Mouse (Mus musculus): Measurements from ENCODE around the gene Nphp1. TPM values are rescaled to one million over a fixed set of nuclear protein-coding genes. Genes with fewer than 3 reads are reported as not detected.

The Nphp1 gene
- total and polyA plus RNA-seq, 2 experiments from 2014 or later, result 8.9 to 21.3 TPM

DNA sequence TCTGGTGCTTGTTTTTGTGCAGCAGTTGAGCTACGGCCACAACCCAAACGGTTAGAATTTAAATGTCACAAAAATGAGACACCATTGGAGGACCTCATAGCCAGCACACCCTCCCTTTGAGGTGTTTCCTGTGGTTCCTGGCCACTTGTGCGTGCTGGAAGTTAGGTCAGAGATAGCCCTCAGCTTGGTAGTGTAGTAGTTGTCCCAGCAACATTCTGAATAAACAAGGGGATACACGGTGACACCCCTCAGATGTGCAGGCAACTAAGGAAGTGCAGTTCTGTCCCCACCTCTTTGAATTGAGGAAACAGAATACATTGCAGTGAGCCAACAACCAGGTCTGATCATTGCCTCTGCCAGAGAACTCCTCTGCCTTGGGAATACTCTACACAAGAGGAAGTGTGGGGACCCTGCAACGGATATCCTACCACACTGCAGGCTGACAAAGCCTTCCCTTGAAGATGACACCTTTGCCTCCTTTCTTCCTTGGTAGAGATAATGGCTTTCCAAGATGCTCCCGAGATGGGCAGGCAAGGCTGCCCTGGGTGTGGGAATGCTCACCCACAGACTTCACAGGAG is 52.0 kb downstream of the Nphp1 start:
- H3K27me3 ChIP-seq (ENCODE audit: control insufficient read depth, insufficient read depth, low read length), result no peaks in the 10 kb centered on the region
- ATAC-seq (ENCODE audit: insufficient read depth, low read depth) (peak; percentile 90), DNase-seq (ENCODE audit: low spot score) (peak; percentile 70)
- TF ChIP-seq CTCF (IDR thresholded peaks at IDR 0.05; ENCODE audit: low read depth) (no peak), EP300 (IDR thresholded peaks at IDR 0.05; ENCODE audit: low read depth) (peak; percentile 88)
- no peak overlapping the region for H3K9ac ChIP-seq (replicated peaks; ENCODE audit: low read depth, low read length)
- no peak overlapping the region for H3K4me2 ChIP-seq (ENCODE audit: low read depth, low read length)
- peak overlapping the region; percentile 74 for H3K27ac ChIP-seq (ENCODE audit: low read depth)
- peaks cover 8% of the 10 kb centered on the region; the same call in 1 of the 2 replicates for H3K4me1 ChIP-seq (ENCODE audit: control insufficient read depth, insufficient read depth)
- 47% methylated on average over 6 of the region's 6 CpGs for WGBS
- no peak overlapping the region for H3K4me3 ChIP-seq (ENCODE audit: low read depth, low read length)
- no peaks in the 10 kb centered on the region for H3K36me3 ChIP-seq (replicated peaks; ENCODE audit: control insufficient read depth, insufficient read depth, low read length)
- no peaks in the 10 kb centered on the region for H3K9me3 ChIP-seq (replicated peaks; ENCODE audit: control insufficient read depth, low read length)

DNA sequence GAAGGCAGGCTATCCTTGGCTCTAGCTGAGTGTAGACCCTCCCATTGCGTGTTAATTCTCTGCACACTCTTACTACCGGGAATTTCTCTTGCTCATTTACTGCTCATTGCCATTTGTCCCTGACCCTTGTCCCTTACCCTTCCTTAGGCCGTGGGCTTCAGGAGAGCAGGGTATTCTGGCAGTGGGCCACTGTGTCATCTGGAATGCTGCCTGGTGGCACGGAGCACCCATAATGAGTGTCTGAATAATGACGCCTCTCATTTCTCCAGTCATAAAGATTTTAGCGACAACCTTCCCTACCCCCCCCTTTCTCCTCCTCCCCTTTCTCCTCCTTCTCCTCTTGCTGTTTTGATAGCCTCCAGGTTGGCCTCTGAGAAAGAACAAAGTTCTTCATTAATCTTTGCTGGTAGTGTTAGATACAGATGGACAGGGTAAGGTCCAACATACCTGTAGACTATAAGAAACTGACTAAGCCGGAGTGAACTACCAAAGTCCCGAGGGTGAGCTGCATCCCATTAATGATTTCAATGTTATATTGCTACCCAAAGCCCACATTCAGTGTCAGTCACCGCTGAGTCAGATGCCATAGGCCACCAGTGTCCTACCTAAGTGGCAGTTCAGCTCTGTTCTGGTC is 53.1 kb downstream of the Nphp1 start:
- no peak for ATAC-seq (ENCODE audit: insufficient read depth, low read depth)
- H3K4me3 ChIP-seq (ENCODE audit: low read depth, low read length), result no peak overlapping the region
- H3K4me1 ChIP-seq (ENCODE audit: control insufficient read depth, insufficient read depth), result peaks cover 11% of the 10 kb centered on the region; the same call in 1 of the 2 replicates
- H3K36me3 ChIP-seq (replicated peaks; ENCODE audit: control insufficient read depth, insufficient read depth, low read length), result no peaks in the 10 kb centered on the region
- no peaks in the 10 kb centered on the region for H3K9me3 ChIP-seq (replicated peaks; ENCODE audit: control insufficient read depth, low read length)
- no peak for TF ChIP-seq CTCF (IDR thresholded peaks at IDR 0.05; ENCODE audit: low read depth)
- no peak overlapping the region for H3K9ac ChIP-seq (replicated peaks; ENCODE audit: low read depth, low read length)
- WGBS, result 58% methylated on average over 9 of the region's 9 CpGs
- H3K27ac ChIP-seq (ENCODE audit: low read depth), result no peak overlapping the region
- no peaks in the 10 kb centered on the region for H3K27me3 ChIP-seq (ENCODE audit: control insufficient read depth, insufficient read depth, low read length)
- no peak for DNase-seq (ENCODE audit: low spot score)
- H3K4me2 ChIP-seq (ENCODE audit: low read depth, low read length), result no peak overlapping the region

DNA sequence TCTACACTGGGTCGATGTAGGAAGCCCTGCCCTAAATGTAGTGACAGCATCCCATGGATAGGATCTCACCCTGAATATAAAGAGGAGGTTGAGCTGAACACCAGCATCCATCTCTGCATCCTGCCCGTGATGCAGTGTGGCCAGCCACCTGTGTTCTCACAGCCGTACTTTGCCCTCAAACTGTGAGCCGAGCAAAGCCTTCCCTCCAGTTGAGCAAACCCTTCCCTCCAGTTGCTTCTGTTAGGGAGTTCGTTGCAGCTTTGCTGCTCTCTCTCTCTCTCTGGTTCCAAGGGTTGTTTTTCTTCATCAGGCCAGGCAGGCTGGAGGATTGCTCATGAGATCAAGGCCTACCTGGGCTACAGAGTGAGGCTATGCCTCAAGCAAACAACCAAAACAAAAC is 53.8 kb downstream of the Nphp1 start:
- no peak for TF ChIP-seq EP300 (IDR thresholded peaks at IDR 0.05; ENCODE audit: low read depth)
- peaks cover 12% of the 10 kb centered on the region; the same call in 1 of the 2 replicates for H3K4me1 ChIP-seq (ENCODE audit: control insufficient read depth, insufficient read depth)
- DNase-seq (ENCODE audit: low spot score), result no peak
- no peaks in the 10 kb centered on the region for H3K27me3 ChIP-seq (ENCODE audit: control insufficient read depth, insufficient read depth, low read length)
- no peak overlapping the region for H3K9ac ChIP-seq (replicated peaks; ENCODE audit: low read depth, low read length)
- ATAC-seq (ENCODE audit: insufficient read depth, low read depth), result no peak
- WGBS, result 64% methylated on average over 5 of the region's 5 CpGs
- no peak overlapping the region for H3K4me2 ChIP-seq (ENCODE audit: low read depth, low read length)
- H3K36me3 ChIP-seq (replicated peaks; ENCODE audit: control insufficient read depth, insufficient read depth, low read length), result no peaks in the 10 kb centered on the region
- no peak overlapping the region for H3K4me3 ChIP-seq (ENCODE audit: low read depth, low read length)
- H3K27ac ChIP-seq (ENCODE audit: low read depth), result no peak overlapping the region
- no peaks in the 10 kb centered on the region for H3K9me3 ChIP-seq (replicated peaks; ENCODE audit: control insufficient read depth, low read length)

DNA sequence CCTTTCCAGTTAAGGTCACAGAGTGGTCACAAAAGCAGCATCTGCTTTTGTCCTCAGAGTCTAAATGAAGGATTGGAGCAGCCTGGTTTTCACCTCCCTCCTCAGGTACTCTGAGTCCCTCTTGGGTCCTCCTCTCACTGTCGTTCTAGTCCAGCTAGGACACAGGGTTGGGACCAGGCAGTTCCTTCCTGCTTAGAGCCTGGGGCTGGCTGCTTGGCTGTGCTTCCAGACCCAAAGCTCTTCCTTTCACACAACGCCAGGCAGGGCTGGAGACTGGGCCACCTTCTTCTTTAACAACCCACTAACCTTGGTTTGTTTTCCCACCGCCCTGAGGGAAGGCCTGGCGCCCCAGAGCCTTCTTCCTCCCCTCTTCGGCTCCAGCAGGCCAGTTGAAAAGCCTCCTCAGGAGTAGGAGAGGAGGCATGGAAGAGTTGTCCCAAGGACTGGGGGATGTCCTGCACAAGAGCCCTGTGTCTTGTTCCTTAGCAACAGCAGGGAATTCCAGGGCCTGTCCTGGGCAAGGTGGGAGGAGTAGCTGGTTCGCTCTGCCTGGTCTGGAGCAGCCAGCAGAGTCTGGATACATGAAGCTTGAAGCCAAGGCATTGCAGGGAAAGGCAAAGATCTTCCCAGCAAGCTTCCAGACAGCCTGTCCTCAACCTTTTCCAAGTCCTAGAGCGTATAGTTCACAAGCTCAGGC is 58.2 kb downstream of the Nphp1 start:
- H3K9me3 ChIP-seq (replicated peaks; ENCODE audit: control insufficient read depth, low read length), result no peaks in the 10 kb centered on the region
- DNase-seq (ENCODE audit: low spot score) (no peak), ATAC-seq (ENCODE audit: insufficient read depth, low read depth) (peak; percentile 49; the same call in 1 of the 2 replicates)
- H3K4me3 ChIP-seq (ENCODE audit: low read depth, low read length), result no peak overlapping the region
- H3K4me1 ChIP-seq (ENCODE audit: control insufficient read depth, insufficient read depth), result peaks cover 4% of the 10 kb centered on the region; the same call in 1 of the 2 replicates
- H3K36me3 ChIP-seq (replicated peaks; ENCODE audit: control insufficient read depth, insufficient read depth, low read length), result no peaks in the 10 kb centered on the region
- 0 out of 2 replicates have a peak overlapping the region, but pooled peaks have one; percentile 72 for H3K27ac ChIP-seq (ENCODE audit: low read depth)
- no peaks in the 10 kb centered on the region for H3K27me3 ChIP-seq (ENCODE audit: control insufficient read depth, insufficient read depth, low read length)
- peak overlapping the region; percentile 55; the same call in 1 of the 2 replicates for H3K4me2 ChIP-seq (ENCODE audit: low read depth, low read length)
- TF ChIP-seq CTCF (IDR thresholded peaks at IDR 0.05; ENCODE audit: low read depth), result no peak
- TF ChIP-seq EP300 (IDR thresholded peaks at IDR 0.05; ENCODE audit: low read depth), result no peak
- 67% methylated on average over 7 of the region's 7 CpGs for WGBS
- H3K9ac ChIP-seq (replicated peaks; ENCODE audit: low read depth, low read length), result no peak overlapping the region

DNA sequence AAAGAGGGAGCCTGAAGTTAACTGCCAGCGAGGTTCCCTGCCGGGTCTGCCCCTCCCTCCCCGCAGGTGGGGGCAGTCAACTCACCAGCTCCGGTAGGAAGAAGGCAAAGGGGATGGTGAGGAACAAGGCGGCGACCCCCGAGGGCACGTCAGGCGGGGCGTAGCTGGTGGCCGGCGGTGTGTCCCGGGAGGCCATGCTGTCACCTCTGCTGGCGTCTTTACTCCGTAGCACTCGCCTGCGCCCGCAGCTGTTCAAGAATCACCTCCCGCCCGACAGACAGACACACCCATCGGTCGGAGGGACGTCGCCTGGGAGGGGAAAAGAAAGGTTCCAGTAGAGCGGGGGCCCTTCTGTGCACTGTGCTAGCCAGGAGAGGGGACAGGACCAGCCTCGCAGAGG is 59.0 kb downstream of the Nphp1 start, which contains the start of gene Mall:
Mall (minus strand) TSS at position 262 of the 400 bp plus-strand sequence.
- no peaks in the 10 kb centered on the region for H3K27me3 ChIP-seq (ENCODE audit: control insufficient read depth, insufficient read depth, low read length)
- H3K9ac ChIP-seq (replicated peaks; ENCODE audit: low read depth, low read length), result no peak within 1 kb of the TSS
- TF ChIP-seq CTCF (IDR thresholded peaks at IDR 0.05; ENCODE audit: low read depth), result no peak
- TF ChIP-seq EP300 (IDR thresholded peaks at IDR 0.05; ENCODE audit: low read depth), result no peak
- H3K4me3 ChIP-seq (ENCODE audit: low read depth, low read length), result peak within 1 kb of the TSS; percentile 40
- H3K36me3 ChIP-seq (replicated peaks; ENCODE audit: control insufficient read depth, insufficient read depth, low read length), result no peaks in the 10 kb centered on the region
- peak within 1 kb of the TSS; percentile 72 for H3K27ac ChIP-seq (ENCODE audit: low read depth)
- H3K4me2 ChIP-seq (ENCODE audit: low read depth, low read length), result peak within 1 kb of the TSS; percentile 55
- DNase-seq (ENCODE audit: low spot score), result peak; percentile 33
- WGBS, result 2% methylated on average over 24 of the region's 26 CpGs
- no peak for ATAC-seq (ENCODE audit: insufficient read depth, low read depth)
- no peaks in the 10 kb centered on the region for H3K9me3 ChIP-seq (replicated peaks; ENCODE audit: control insufficient read depth, low read length)
- peaks cover 4% of the 10 kb centered on the region; the same call in 1 of the 2 replicates for H3K4me1 ChIP-seq (ENCODE audit: control insufficient read depth, insufficient read depth)

All from heart, postnatal 0 days (tissue).